Mouse (Mus musculus) kidney, embryonic 16.5 days (tissue): ENCODE measurements at regions not wholly inside any gene's neighbourhood (a gene's known extent, or its start where the extent isn't known, plus 50 kb on each side); places are given as distances from the start of the nearest gene placed in this dataset.

Experiments
- ATAC-seq: fragments of 200-750 bp; cut with Nextera tagmentation; 2 replicates; pipeline ENCODE4 v1.8.0; 2017; ENCODE audit warnings: moderate TSS enrichment; ENCODE audit not compliant: low FRiP score, low TSS enrichment
- H3K27ac ChIP-seq: fragments of 300-500 bp; sonication (generic); 2 replicates; pipeline ENCODE4 v1.5.1; 2014; ENCODE audit warnings: low read length
- H3K27me3 ChIP-seq: fragments of 300-500 bp; sonication (generic); 2 replicates; pipeline ENCODE4 v1.6.1; 2014; ENCODE audit warnings: low read length, control low read depth, mixed read lengths; ENCODE audit not compliant: insufficient read depth
- H3K36me3 ChIP-seq: fragments of 300-500 bp; sonication (generic); 2 replicates; pipeline ENCODE4 v1.6.1; 2014; ENCODE audit warnings: low read length, control low read depth, mixed read lengths; ENCODE audit not compliant: insufficient read depth
- H3K4me1 ChIP-seq: fragments of 300-500 bp; sonication (generic); 2 replicates; pipeline ENCODE4 v1.6.1; 2014; ENCODE audit warnings: low read length, control low read depth, mixed read lengths; ENCODE audit not compliant: insufficient read depth
- H3K4me2 ChIP-seq: fragments of 300-500 bp; sonication (generic); replicated peaks from 2 replicates; pipeline ENCODE4 v1.6.1; 2014; ENCODE audit warnings: low read depth, low read length
- H3K4me3 ChIP-seq: fragments of 300-500 bp; sonication (generic); 2 replicates; pipeline ENCODE4 v1.5.1; 2014; ENCODE audit warnings: mild to moderate bottlenecking, low read length
- H3K9ac ChIP-seq: fragments of 300-500 bp; sonication (generic); replicated peaks from 2 replicates; pipeline ENCODE4 v1.6.1; 2014; ENCODE audit warnings: low read length
- H3K9me3 ChIP-seq: fragments of 300-500 bp; sonication (generic); 2 replicates; pipeline ENCODE4 v1.6.1; 2016; ENCODE audit warnings: low read length, control low read depth
- WGBS: fragments of 180-500 bp; shearing (Covaris S2); extraction: QIAGEN DNeasy Blood & Tissue Kit; methylation state at CpG from one replicate; pipeline ENCODE4 v1.1.7; 2014; 5-methylcytosine and 5-hydroxymethylcytosine counted together

DNA sequence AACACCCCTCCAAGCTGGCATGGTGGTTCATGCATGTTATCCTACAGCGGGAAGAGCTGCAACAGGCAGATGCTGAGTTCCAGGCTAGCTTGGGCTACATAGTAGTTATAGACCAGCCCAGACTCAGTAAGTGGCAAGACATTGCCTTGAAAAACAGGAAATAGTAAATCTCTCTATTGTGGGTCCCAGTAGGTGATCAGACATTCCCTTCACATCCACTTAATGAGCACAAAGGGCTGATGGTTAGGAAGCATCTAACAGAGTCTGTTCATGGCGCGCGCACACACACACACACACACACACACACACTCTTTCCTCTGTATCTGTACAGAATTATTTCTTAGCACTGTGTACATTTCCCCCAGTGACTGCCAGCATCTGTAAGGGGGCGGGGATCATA, 64.0 kb upstream of the Map1b start:
- Histone ChIP-seq H3K4me2 (no peak overlapping the region), H3K9ac (no peak overlapping the region), H3K4me3 (no peak overlapping the region), H3K9me3 (peaks cover 3% of the 10 kb centered on the region; the same call in 1 of the 2 replicates), H3K36me3 (no peaks in the 10 kb centered on the region), H3K4me1 (no peaks in the 10 kb centered on the region), H3K27ac (no peak overlapping the region), H3K27me3 (no peaks in the 10 kb centered on the region)
- 94% methylated on average over 5 of the region's 5 CpGs for WGBS
- ATAC-seq: no peak

DNA sequence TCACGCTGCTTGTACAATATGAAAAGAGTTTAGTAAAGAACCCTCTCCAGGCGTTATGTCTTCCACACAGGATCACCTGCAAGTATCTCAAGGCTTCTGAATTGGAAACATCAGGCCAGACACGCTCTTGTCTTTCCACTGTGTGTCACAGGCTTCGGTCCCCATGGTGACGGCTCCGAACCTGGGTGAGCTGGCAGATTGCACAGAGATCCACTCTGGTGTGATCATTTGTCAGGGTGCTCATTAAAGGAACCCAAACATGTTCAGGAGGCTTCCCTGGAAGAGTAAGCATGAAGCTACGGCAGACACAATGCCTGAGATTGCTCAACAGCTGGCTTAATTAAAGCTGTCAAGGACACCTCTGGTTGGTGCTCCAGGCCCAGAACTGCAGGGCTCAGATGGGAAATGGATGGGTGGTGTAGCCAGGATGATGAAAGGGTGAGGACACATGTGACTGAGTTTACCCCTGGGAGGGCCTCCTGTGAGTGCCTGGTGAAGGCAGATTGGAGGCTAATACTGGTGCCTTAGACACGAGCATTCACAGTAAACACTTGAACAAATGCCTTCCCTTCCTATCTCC, 63.3 kb upstream of the Map1b start:
- H3K4me3 ChIP-seq: no peak overlapping the region
- H3K9ac ChIP-seq: no peak overlapping the region
- WGBS: 66% methylated on average over 8 of the region's 8 CpGs
- no peaks in the 10 kb centered on the region for H3K4me1 ChIP-seq
- H3K4me2 ChIP-seq: no peak overlapping the region
- no peaks in the 10 kb centered on the region for H3K36me3 ChIP-seq
- H3K9me3 ChIP-seq: peaks cover 3% of the 10 kb centered on the region; the same call in 1 of the 2 replicates
- no peaks in the 10 kb centered on the region for H3K27me3 ChIP-seq
- H3K27ac ChIP-seq: no peak overlapping the region
- no peak for ATAC-seq

DNA sequence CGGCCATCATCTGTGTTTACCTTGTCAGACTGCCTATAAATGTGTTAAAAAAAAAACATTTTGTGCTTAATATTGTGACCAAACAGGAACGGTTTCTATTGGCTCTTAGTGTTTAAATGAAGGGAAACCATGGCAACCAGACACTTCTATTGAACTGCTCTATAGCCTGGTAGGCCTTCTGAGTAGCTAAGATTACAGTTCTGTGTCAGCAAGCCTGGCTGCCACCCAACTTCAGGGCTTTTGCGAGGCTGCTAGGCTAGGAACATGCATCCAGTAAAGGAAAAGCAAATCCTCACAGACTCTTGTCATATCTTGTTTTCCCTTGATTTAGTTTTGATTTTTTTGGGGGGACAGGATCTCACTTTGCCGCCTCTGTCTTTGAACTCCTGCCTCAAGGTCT, 61.3 kb upstream of the Map1b start:
- H3K4me2 ChIP-seq: no peak overlapping the region
- 76% methylated on average over 4 of the region's 4 CpGs for WGBS
- no peak overlapping the region for H3K27ac ChIP-seq
- H3K36me3 ChIP-seq: no peaks in the 10 kb centered on the region
- H3K9ac ChIP-seq: no peak overlapping the region
- H3K4me3 ChIP-seq: no peak overlapping the region
- ATAC-seq: no peak
- no peaks in the 10 kb centered on the region for H3K4me1 ChIP-seq
- peaks cover 3% of the 10 kb centered on the region; the same call in 1 of the 2 replicates for H3K9me3 ChIP-seq
- no peaks in the 10 kb centered on the region for H3K27me3 ChIP-seq

DNA sequence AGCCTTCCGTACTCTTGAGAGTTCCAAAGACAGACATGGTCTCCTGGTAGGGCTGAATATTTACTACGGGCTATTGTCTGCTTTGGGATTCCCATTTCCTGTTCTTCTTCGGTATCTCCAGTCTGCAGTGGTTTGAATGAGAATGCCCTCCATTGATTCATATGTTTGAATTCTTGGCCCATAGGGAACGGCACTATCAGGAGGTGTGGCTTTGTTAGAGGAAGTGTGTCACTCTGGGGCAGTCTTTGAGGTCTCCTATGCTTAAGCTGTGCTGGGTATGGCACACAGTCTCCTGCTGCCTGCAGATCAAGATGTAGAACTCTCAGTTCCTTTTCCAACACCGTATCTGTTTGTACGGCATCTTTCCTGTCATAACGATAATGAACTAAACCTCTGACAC, 56.7 kb upstream of the Map1b start:
- WGBS: 79% methylated on average over 7 of the region's 7 CpGs
- Histone ChIP-seq H3K4me2 (no peak overlapping the region), H3K4me1 (no peaks in the 10 kb centered on the region), H3K4me3 (no peak overlapping the region), H3K27me3 (no peaks in the 10 kb centered on the region), H3K9ac (no peak overlapping the region), H3K27ac (no peak overlapping the region), H3K36me3 (no peaks in the 10 kb centered on the region), H3K9me3 (no peaks in the 10 kb centered on the region)
- no peak for ATAC-seq

DNA sequence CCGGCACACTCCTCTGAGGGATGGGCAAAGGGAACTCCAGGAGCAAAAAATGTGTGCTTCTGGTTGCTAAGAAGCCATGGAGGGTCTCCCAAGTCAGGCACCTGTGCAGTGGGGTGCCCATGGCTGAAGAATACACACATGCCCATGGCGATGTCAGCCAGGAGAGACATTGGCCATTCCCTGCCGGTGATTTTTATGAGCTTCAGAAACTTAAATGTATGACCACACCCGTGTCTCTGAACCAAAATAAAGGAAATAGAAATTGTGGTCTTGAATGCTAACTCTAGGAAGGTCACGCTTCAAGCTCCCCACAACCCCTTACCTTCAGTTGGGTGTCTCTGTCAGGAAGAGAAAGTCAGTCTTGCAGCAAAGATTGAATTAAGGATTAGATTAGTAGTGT, 56.0 kb upstream of the Map1b start:
- H3K36me3 ChIP-seq: no peaks in the 10 kb centered on the region
- H3K4me1 ChIP-seq: no peaks in the 10 kb centered on the region
- no peaks in the 10 kb centered on the region for H3K27me3 ChIP-seq
- 79% methylated on average over 5 of the region's 5 CpGs for WGBS
- no peak for ATAC-seq
- H3K4me3 ChIP-seq: no peak overlapping the region
- H3K9ac ChIP-seq: no peak overlapping the region
- H3K9me3 ChIP-seq: no peaks in the 10 kb centered on the region
- H3K27ac ChIP-seq: no peak overlapping the region
- H3K4me2 ChIP-seq: no peak overlapping the region
